Mouse (Mus musculus): Measurements from ENCODE around the gene Tmem243. TPM values are rescaled to one million over a fixed set of nuclear protein-coding genes. Genes with fewer than 3 reads are reported as not detected.

Gene Tmem243
- total RNA-seq, 2 experiments from 2014 or later = 8.5 to 9.6 TPM

DNA sequence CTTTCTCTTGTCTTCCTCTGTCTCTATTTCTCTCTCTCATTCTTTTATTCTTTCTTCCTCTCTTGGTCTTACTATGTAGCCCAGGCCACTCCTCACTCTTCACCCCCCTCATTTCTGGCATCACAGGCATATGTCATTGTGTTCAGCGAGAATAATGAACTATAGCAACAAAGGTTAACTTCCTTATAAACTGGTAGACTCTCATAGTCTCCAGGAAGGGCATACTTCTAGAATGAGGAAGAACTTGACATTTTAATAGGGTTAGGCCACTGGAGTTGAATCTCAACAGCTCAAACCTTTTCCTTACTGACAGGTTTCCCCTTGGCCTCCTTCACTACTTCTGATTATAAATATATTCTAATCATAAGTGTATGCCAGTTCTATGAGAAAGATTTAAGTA is 86.0 kb downstream of the Tmem243 start:
- DNase-seq = no peak

Other genes starting within 250 kb of the Tmem243 start
- gene Abcb4, start 207.0 kb upstream of the Tmem243 start, total RNA-seq (2021) = 1 to 10 TPM; 4.6 to 7.0 TPM
- 10 to 100 TPM; 22.6 to 25.4 TPM for gene Crot, start 103.3 kb upstream of the Tmem243 start, total RNA-seq (2021)
- gene Dmtf1, start 61.1 kb downstream of the Tmem243 start, total RNA-seq (2021) = 10 to 100 TPM; 53.8 to 58.0 TPM
- 10 to 100 TPM; 18.7 to 21.7 TPM for gene 9330182L06Rik, start 165.4 kb downstream of the Tmem243 start, total RNA-seq (2021)